Mouse (Mus musculus) stomach, postnatal 0 days (tissue): Measurements from ENCODE around the gene Gm45837.

Source experiments
- CTCF ChIP-seq: IDR thresholded peaks from 2 replicates; pipeline ENCODE4 v1.5.1; 2016; ENCODE audit warnings: antibody characterized with exemption, low read depth, mild to moderate bottlenecking, moderate library complexity
- EP300 ChIP-seq: optimal IDR thresholded peaks from 2 replicates; pipeline ENCODE3; 2016; ENCODE audit warnings: antibody characterized with exemption

DNA sequence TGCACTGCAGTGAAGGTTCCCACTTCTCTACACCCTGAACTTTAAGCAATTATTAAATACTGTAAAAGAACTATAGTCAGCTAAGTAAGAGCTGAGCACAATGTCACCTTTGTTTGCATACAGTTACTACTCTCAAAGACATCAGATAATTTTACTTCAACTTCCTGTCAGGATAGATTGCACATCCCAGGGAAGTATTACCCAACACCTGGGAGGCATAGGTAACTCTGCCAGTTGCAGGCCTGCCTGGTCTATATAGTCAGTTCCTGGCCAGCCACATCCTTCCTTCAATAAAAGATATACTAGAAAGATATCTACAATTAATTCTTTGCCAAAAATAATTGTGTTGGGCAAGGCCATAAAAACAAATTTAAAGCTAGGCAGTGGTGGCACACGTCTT is 146.7 kb downstream of the Gm45837 start:
- no peak for TF ChIP-seq CTCF
- no peak for TF ChIP-seq EP300
